Mouse (Mus musculus) ES-E14 (cell line): ENCODE data around the gene Icam2. TPM values are rescaled to one million over a fixed set of nuclear protein-coding genes. Genes with fewer than 3 reads are reported as not detected.
"Not testable (repeated sequence)": the region's sequence is repeated elsewhere in the genome, so short reads cannot be mapped to it uniquely, and the experiment has no call there.

Experiments
- DNase-seq: peaks from one replicate; pipeline ENCODE4 v3.0.0-alpha.2; 2013; ENCODE audit warnings: low read depth, low spot score
- H3K27ac ChIP-seq: 2 replicates; pipeline ENCODE4 v1.5.1; 2012; ENCODE audit warnings: low read depth, mild to moderate bottlenecking, low read length, moderate library complexity, mixed read lengths; ENCODE audit not compliant: poor library complexity, insufficient read depth, severe bottlenecking
- H3K36me3 ChIP-seq: 2 replicates; pipeline ENCODE4 v1.6.1; 2012; ENCODE audit warnings: mild to moderate bottlenecking, low read length, moderate library complexity, mixed read lengths; ENCODE audit not compliant: control insufficient read depth, poor library complexity, insufficient read depth, severe bottlenecking
- H3K4me1 ChIP-seq, 2 experiments: fragments of 150-350 bp in 1 of 2; sonication (generic) in 1 of 2; 2 replicates each; pipeline ENCODE4 v1.6.1; 2012; ENCODE audit warnings: low read length in 2 of 2, mild to moderate bottlenecking in 1 of 2, mixed read lengths in 1 of 2; ENCODE audit not compliant: control insufficient read depth in 2 of 2, insufficient read depth in 2 of 2, poor library complexity in 1 of 2
- H3K4me3 ChIP-seq, 2 experiments: fragments of 150-350 bp in 1 of 2; sonication (generic) in 1 of 2; 2 replicates each; pipeline ENCODE4 v1.5.1; 2012; ENCODE audit warnings: low read length in 2 of 2, low read depth in 1 of 2, mild to moderate bottlenecking in 1 of 2, mixed read lengths in 1 of 2; ENCODE audit not compliant: insufficient read depth in 1 of 2, poor library complexity in 1 of 2, severe bottlenecking in 1 of 2
- H3K9ac ChIP-seq: 2 replicates; pipeline ENCODE4 v1.6.1; 2012; ENCODE audit warnings: low read depth, mild to moderate bottlenecking, low read length, mixed read lengths; ENCODE audit not compliant: poor library complexity, insufficient read depth, severe bottlenecking
- H3K9me3 ChIP-seq: fragments of 150-350 bp; sonication (generic); 2 replicates; pipeline ENCODE4 v1.6.1; 2012; ENCODE audit warnings: low read depth, mild to moderate bottlenecking, low read length; ENCODE audit not compliant: control insufficient read depth, insufficient read depth
- CHD2 ChIP-seq: IDR thresholded peaks from 2 replicates; pipeline ENCODE4 v1.6.1; 2014; ENCODE audit warnings: mild to moderate bottlenecking, low read depth, low read length, inconsistent platforms
- HCFC1 ChIP-seq: IDR thresholded peaks from 2 replicates; pipeline ENCODE4 v1.6.1; 2012; ENCODE audit warnings: low read length, inconsistent platforms, borderline replicate concordance; ENCODE audit not compliant: insufficient read depth
- MAFK ChIP-seq: IDR thresholded peaks from 2 replicates; pipeline ENCODE4 v1.6.1; 2014; ENCODE audit warnings: mild to moderate bottlenecking, low read depth, low read length, inconsistent platforms; ENCODE audit not compliant: insufficient read depth
- ZC3H11A ChIP-seq: IDR thresholded peaks from 2 replicates; pipeline ENCODE4 v1.6.1; 2012; ENCODE audit warnings: low read depth, mild to moderate bottlenecking, inconsistent platforms, low read length, borderline replicate concordance
- ZNF384 ChIP-seq: IDR thresholded peaks from 2 replicates; pipeline ENCODE4 v1.6.1; 2012; ENCODE audit warnings: low read depth, low read length, inconsistent platforms
- in situ Hi-C, 2 experiments: fragments of 600-800 bp; cut with MboI; formaldehyde crosslinking; loops; one replicate each; pipeline ENCODE4 v1.15.1; 2025; ENCODE audit warnings: low sequenced_read_pairs in 2 of 2, inconsistent platforms in 1 of 2; ENCODE audit not compliant: unreplicated experiment in 2 of 2
- total RNA-seq: library from RNA; depleted of rRNA; stranded (reverse); fragments of 300-350 nt; gene quantifications from 2 replicates; pipeline ENCODE4 v1.2.3, GENCODE M21; 2012

Gene Icam2
- total RNA-seq, 1 experiment, result 0.89 TPM

DNA sequence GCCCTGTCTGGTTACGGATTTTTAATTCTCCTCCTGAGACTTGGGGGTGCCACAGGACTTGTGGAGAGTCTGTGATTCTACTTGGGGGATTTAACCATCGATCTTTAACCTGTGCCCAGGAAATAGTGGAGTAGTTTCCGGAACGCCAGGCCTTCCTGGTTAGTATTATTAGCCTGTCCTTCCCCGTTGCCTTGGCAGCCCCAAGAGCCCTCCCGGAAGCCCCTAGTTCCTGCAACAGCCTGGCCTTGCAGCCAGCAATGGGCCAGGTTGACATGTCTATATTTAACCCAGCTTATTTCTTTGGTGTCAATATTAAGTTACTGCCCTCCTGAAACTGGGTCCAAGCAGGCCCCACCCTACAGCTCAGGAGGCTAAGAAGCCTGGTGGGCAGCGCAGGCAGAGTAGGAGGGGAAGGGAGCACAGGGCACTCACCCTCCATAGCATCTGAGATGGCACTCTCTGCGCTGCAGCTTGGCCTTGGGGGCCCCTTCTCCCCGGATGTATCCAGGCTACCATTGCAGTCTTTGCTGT is 46.8 kb downstream of the Icam2 start:
- H3K4me1 ChIP-seq, result no peaks in the 10 kb centered on the region
- H3K36me3 ChIP-seq, result no peaks in the 10 kb centered on the region
- H3K9me3 ChIP-seq, result no peaks in the 10 kb centered on the region
- TF ChIP-seq ZC3H11A (no peak), MAFK (no peak), ZNF384 (no peak), HCFC1 (no peak), CHD2 (no peak)
- H3K9ac ChIP-seq, result no peak overlapping the region
- H3K4me3 ChIP-seq, result no peak overlapping the region
- in situ Hi-C loops, result no loop called here
- no peak overlapping the region for H3K27ac ChIP-seq
- DNase-seq, result no peak

DNA sequence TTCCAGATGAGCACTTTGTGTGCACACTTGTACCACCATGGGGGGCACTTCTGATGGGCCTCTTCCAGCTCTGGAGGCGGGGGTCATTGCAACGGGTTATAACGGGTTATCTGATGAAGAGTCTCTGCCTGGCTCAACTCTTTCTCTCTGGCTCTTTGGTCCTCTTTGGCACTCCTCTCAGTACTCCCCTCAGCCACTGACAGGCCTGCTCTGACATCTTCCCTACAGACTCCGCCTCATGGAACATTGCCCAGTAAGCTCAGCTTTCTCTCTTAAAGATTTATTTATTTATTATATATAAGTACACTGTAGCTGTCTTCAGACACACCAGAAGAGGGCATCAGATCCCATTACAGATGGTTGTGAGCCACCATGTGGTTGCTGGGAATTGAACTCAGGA is 48.6 kb downstream of the Icam2 start:
- H3K9ac ChIP-seq, H3K4me3 ChIP-seq, in situ Hi-C loops, H3K4me1 ChIP-seq, H3K9me3 ChIP-seq, H3K27ac ChIP-seq, H3K36me3 ChIP-seq, DNase-seq: not testable (repeated sequence)

GRCm38 (mm10) chr11:106338870-106339269 is 49.0 kb downstream of the Icam2 start:
- no peak for DNase-seq
- Histone ChIP-seq H3K36me3 (no peaks in the 10 kb centered on the region), H3K4me1 (0 out of 4 replicates have a peak, but pooled peaks cover 0 to 2% of the 10 kb centered on the region in 2 experiments), H3K9ac (no peak overlapping the region), H3K9me3 (no peaks in the 10 kb centered on the region), H3K4me3 (no peak overlapping the region), H3K27ac (no peak overlapping the region)
- in situ Hi-C loops, result no loop called here
- no peak for TF ChIP-seq HCFC1

DNA sequence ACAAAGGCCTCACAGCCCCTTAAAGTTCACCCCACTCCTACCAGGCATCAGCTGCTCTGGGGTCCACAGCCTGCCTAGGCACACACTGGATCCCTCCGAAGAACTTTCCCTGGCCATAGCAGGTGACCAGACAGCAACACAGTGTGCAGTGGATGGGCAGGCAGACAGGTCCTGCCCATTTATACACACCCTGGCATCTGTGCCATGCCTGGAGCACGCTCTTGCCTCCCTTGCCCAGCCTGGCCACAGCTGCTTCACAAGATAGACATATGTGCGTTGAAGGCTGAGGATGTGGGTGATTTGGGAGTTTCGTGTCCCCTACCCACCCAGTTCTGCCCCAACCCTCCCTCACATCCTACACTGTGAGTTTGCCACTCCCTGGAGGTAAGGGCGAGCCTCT is 49.8 kb downstream of the Icam2 start:
- in situ Hi-C loops, result no loop called here
- no peak overlapping the region for H3K9ac ChIP-seq
- no peaks in the 10 kb centered on the region for H3K9me3 ChIP-seq
- no peak for TF ChIP-seq MAFK
- TF ChIP-seq ZNF384, result no peak
- no peak for TF ChIP-seq CHD2
- no peak for TF ChIP-seq ZC3H11A
- no peak for TF ChIP-seq HCFC1
- H3K4me3 ChIP-seq, result no peak overlapping the region
- no peak overlapping the region for H3K27ac ChIP-seq
- DNase-seq, result no peak
- H3K4me1 ChIP-seq, result 0 out of 4 replicates have a peak, but pooled peaks cover 0 to 2% of the 10 kb centered on the region in 2 experiments
- no peaks in the 10 kb centered on the region for H3K36me3 ChIP-seq

GRCm38 (mm10) chr11:106334066-106334465 is 53.8 kb downstream of the Icam2 start:
- H3K9me3 ChIP-seq, result no peaks in the 10 kb centered on the region
- in situ Hi-C loops, result no loop called here
- H3K4me1 ChIP-seq, result 0 out of 4 replicates have a peak, but pooled peaks cover 0 to 2% of the 10 kb centered on the region in 2 experiments
- no peak for DNase-seq
- no peak overlapping the region for H3K9ac ChIP-seq
- H3K4me3 ChIP-seq, result no peak overlapping the region
- TF ChIP-seq ZNF384 (no peak), MAFK (no peak), HCFC1 (no peak), CHD2 (no peak)
- H3K27ac ChIP-seq, result no peak overlapping the region
- H3K36me3 ChIP-seq, result no peaks in the 10 kb centered on the region
